Mouse (Mus musculus) urinary bladder, postnatal 10 days (tissue): ENCODE measurements around the gene Gm13276.
"Not testable (repeated sequence)": the region's sequence is repeated elsewhere in the genome, so short reads cannot be mapped to it uniquely, and the experiment has no call there.

Experiments
- DNase-seq: peaks from one replicate; pipeline ENCODE4 v3.0.0; 2022; ENCODE audit warnings: low spot score

Gene Gm13276

DNA sequence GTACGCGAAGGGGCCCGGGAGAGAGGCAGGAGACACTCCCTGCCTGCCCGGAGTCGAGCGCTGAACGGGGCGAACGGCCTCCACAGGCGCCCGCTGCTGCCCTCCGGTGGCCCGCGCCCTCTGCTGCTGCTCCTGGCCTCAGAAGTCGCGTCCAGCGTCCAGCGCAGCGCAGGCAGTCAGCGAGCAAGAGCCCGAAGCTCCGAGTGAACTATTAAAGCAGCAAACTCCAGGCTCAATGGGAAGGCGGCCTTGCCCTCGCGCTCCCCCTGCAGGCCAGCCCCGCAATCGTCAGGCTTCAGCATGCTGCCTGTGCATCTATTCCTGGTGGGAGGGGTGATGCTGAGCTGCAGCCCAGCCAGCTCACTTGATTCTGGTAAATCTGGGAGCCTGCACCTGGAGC, at the start of gene Gm13276:
Gm13276 (plus strand) TSS at position 301 of the 400 bp plus-strand sequence.
- not testable (repeated sequence) for DNase-seq

DNA sequence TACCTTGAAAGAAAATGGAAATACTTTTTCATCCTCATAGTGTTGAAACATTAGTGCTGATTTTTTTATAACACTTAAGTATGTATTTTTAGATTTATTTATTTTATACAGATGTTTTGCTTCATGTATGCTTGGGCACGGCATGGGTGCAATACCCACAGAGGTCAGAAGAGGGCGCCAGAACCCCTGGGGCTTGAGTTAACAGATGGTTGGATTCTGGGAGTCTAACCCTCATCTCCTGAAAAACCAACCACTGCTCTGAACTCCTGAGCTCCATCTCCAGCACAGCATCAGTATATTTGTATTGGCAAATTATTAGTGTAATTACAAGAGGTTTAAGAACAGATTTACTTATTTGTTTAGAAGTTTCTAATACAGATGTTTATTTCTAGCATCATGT, 47.0 kb upstream of the Gm13276 start:
- no peak for DNase-seq

DNA sequence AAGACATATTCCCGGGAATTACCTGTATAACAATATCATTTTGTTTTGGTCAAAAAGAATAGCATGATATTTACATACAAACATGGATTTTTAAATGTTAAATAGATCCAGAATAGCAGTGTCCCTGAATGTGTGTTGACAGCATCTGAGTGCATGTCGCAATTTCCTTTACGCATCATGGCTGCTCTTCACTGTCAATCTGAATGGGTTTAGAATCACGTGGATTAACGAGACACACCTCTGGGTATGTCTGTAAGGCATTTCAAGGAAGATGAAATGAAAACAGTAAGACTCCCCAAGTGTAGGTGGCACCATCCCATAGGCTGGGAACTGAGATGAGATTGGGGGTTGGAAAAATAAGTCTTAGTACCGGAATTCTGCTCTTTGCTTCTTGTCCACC, 46.5 kb upstream of the Gm13276 start:
- no peak for DNase-seq

GRCm38 (mm10) chr4:88741426-88741825, 44.1 kb upstream of the Gm13276 start:
- no peak for DNase-seq

- no peak for DNase-seq
Observed at GRCm38 (mm10) chr4:88742771-88743371, 42.6 kb upstream of the Gm13276 start.

- no peak for DNase-seq
Observed at GRCm38 (mm10) chr4:88744207-88744606, 41.3 kb upstream of the Gm13276 start.

DNA sequence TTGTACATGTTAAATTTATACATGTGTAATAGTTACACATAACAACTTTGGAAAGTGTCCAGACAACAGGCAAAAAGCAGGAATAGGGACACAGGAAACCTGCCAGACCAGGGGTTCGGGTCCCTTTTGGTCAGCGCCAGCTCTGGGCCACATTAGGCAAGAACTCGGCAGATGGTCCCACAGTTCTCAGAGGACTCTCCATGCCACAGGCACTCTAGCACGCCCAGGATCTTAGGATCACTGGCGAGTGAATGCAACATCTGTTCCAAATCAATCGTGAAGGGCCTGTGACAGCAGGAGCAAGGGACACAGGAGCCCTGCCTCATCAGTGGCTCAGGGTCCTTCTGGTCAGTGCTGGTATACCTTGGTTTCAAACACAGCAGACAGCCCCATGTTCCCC, 35.6 kb upstream of the Gm13276 start:
- DNase-seq: no peak

DNA sequence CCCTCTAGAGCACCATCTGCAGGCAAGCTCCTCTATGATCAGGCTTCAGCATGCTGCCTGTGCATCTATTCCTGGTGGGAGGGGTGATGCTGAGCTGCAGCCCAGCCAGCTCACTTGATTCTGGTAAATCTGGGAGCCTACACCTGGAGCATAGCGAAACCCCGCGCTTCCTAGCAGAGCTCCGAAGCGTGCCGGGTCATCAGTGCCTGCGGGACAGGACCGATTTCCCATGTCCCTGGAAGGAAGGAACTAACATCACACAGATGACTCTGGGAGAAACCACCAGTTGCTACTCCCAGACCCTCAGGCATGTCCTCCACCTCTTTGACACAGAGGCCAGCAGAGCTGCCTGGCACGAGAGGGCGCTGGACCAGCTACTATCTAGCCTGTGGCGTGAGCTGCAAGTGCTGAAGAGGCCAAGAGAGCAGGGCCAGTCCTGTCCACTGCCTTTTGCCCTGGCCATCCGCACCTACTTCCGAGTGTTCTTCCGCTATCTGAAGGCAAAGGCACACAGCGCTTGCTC, 30.6 kb upstream of the Gm13276 start, which contains the start of gene Gm13271:
Gm13271 (plus strand) TSS at position 51 of the 523 bp plus-strand sequence.
- DNase-seq: peak; percentile 72

DNA sequence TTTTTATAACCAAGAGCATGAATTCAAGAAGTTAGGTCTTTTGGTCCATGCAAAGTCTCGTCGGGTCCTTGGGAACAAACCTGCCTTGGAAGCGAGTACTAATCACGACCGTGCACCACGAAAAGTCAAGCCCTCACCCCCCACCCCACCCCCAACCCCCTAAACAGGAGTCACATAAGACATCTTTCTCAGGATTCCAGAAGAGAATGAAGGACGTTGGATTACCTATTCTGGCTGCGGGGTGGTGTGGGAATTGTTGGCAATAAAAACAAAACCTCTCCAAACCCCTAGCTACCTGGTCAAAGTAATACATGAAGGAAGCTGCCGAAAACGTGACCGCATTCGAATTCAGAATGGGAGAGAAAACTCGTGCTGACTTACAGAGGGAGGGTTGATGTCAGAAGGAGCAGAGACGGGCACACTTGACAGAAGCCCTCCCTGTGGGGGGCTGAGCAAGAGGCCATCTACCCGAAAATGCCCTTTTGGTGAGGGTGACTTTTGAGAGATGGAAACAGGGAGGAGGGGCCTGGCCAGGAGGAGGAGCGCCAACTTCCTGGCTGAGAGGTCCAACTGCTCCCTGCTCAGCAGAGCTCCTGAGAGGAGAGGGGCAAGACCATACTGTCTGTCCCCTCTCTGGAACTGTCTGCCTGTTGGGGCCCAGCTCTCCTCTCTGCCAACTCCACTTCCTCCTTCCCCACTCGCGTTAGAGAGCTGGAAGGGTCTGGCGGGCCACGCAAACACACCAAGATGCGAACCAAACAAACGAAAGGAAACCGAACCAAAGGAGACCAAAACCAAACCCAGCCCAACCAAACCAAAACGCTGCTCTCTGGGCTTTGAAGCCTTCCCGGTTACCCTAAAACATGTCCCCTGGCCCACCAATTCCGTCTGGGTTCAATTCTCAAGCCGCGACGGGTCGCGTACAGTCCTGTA, 28.7 kb upstream of the Gm13276 start:
- DNase-seq: not testable (repeated sequence)

- peak; percentile 88 for DNase-seq
Observed at GRCm38 (mm10) chr4:88757628-88758031, 27.9 kb upstream of the Gm13276 start.

DNA sequence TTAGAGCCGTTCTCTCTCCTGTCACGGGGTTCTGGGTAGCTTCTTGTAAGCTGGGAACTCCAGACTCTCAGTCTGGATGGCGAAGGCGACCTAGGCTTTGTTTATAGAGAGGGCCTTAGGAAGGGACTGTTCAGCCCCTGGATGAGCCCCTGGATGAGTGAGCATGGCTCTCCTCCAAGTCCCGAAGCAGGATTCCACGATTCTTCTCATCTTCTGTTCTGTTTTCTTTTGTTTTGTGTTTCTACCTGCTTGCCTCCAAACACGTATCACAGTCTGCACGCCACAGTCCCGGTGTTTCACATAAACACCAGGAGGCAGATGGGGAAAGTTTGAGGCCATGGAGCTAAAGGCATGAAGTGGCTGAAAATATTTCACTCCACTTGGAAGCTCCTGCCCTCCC, 26.8 kb upstream of the Gm13276 start:
- not testable (repeated sequence) for DNase-seq

DNA sequence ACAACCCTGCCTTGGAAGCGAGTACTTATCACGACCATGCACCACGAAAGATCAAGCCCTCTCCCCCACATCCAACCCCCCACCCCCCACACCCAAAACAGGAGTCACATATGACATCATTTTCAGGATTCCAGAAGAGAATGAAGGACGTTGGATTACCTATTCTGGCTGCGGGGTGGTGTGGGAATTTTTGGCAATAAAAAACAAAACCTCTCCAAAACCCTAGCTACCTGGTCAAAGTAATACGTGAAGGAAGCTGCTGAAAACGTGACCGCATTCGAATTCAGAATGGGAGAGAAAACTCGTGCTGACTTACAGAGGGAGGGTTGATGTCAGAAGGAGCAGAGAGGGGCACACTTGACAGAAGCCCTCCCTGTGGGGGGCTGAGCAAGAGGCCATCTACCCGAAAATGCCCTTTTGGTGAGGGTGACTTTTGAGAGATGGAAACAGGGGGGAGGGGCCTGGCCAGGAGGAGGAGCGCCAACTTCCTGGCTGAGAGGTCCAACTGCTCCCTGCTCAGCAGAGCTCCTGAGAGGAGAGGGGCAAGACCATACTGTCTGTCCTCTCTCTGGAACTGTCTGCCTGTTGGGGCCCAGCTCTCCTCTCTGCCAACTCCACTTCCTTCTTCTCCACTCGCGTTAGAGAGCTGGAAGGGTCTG, 25.8 kb upstream of the Gm13276 start, which contains the start of gene Gm13283:
Gm13283 (plus strand) TSS at position 510 of the 659 bp plus-strand sequence.
- DNase-seq: peak; percentile 41

DNA sequence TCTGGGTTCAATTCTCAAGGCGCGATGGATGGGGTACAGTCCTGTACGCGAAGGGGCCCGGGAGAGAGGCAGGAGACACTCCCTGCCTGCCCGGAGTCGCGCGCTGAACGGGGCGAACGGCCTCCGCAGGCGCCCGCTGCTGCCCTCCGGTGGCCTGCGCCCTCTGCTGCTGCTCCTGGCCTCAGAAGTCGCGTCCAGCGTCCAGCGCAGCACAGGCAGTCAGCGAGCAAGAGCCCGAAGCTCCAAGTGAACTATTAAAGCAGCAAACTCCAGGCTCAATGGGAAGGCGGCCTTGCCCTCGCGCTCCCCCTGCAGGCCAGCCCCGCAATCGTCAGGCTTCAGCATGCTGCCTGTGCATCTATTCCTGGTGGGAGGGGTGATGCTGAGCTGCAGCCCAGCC, 25.1 kb upstream of the Gm13276 start:
- DNase-seq: not testable (repeated sequence)

DNA sequence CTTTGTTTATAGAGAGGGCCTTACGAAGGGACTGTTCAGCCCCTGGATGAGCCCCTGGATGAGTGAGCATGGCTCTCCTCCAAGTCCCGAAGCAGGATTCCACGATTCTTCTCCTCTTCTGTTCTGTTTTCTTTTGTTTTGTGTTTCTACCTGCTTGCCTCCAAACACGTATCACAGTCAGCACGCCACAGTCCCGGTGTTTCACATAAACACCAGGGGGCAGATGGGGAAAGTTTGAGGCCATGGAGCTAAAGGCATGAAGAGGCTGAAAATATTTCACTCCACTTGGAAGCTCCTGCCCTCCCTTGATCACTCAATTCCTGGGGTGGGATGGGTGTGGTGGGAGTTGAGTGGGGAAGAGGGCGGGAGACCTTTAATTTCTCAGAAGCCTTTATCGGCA, 23.7 kb upstream of the Gm13276 start:
- DNase-seq: peak; percentile 76

DNA sequence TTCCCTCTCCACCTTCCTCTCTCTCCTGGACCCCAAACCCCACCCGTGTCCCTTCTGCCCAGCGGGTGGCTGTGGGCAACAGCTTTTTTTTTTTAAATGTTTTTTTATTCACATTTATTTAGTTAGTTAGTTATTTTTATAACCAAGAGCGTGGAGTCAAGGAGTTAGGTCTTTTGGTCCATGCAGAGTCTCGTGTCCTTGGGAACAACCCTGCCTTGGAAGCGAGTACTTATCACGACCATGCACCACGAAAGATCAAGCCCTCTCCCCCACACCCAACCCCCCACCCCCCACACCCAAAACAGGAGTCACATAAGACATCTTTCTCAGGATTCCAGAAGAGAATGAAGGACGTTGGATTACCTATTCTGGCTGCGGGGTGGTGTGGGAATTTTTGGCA, 23.2 kb upstream of the Gm13276 start:
- DNase-seq: not testable (repeated sequence)

DNA sequence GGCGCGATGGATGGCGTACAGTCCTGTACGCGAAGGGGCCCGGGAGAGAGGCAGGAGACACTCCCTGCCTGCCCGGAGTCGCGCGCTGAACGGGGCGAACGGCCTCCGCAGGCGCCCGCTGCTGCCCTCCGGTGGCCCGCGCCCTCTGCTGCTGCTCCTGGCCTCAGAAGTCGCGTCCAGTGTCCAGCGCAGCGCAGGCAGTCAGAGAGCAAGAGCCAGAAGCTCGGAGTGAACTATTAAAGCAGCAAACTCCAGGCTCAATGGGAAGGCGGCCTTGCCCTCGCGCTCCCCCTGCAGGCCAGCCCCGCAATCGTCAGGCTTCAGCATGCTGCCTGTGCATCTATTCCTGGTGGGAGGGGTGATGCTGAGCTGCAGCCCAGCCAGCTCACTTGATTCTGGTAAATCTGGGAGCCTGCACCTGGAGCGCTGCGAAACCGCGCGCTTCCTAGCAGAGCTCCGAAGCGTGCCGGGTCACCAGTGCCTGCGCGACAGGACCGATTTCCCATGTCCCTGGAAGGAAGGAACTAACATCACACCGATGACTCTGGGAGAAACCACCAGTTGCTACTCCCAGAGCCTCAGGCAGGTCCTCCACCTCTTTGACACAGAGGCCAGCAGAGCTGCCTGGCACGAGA, 22.0 kb upstream of the Gm13276 start:
- DNase-seq: not testable (repeated sequence)

- DNase-seq: not testable (repeated sequence)
Observed at GRCm38 (mm10) chr4:88773534-88773933, 12.0 kb upstream of the Gm13276 start, which contains the start of gene Gm13290. Gene Gm13290, plus strand, starts transcription at chr4:88773834.

- DNase-seq: not testable (repeated sequence)
Observed at GRCm38 (mm10) chr4:88776622-88777021, 8.9 kb upstream of the Gm13276 start, which contains the start of gene Gm13289. Gene Gm13289, plus strand, starts transcription at chr4:88776922.

DNA sequence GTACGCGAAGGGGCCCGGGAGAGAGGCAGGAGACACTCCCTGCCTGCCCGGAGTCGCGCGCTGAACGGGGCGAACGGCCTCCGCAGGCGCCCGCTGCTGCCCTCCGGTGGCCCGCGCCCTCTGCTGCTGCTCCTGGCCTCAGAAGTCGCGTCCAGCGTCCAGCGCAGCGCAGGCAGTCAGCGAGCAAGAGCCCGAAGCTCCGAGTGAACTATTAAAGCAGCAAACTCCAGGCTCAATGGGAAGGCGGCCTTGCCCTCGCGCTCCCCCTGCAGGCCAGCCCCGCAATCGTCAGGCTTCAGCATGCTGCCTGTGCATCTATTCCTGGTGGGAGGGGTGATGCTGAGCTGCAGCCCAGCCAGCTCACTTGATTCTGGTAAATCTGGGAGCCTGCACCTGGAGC, 6.0 kb upstream of the Gm13276 start, which contains the start of gene Gm13272:
Gm13272 (plus strand) TSS at position 301 of the 400 bp plus-strand sequence.
- not testable (repeated sequence) for DNase-seq

DNA sequence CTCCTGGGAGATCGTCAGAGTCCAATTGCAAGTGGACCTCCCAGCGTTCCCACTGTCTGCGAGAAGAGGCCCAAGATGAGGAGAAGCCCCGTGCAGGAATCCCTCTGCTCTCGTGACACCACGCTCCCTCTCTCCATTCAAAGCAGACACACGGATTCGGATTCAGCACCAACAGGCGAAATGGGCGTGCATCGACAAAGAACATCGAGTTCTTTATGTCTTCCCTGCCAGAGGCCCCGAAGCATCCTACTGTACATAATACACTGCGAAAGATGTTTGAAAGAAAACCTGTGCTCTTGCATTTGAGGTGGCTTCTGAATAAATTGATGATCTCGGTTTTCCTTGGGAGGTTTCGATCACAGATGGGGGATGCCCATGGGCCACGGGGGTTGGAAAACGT, 5.2 kb upstream of the Gm13276 start:
- DNase-seq: not testable (repeated sequence)

DNA sequence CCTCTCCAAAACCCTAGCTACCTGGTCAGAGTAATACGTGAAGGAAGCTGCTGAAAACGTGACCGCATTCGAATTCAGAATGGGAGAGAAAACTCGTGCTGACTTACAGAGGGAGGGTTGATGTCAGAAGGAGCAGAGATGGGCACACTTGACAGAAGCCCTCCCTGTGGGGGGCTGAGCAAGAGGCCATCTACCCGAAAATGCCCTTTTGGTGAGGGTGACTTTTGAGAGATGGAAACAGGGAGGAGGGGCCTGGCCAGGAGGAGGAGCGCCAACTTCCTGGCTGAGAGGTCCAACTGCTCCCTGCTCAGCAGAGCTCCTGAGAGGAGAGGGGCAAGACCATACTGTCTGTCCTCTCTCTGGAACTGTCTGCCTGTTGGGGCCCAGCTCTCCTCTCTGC, 3.7 kb upstream of the Gm13276 start, which contains the start of gene Ifnz:
Ifnz (plus strand) TSS at position 301 of the 400 bp plus-strand sequence.
- DNase-seq: not testable (repeated sequence)
